Mouse (Mus musculus) CH12.LX (cell line): Measurements from ENCODE around the gene Ybx3. TPM values are rescaled to one million over a fixed set of nuclear protein-coding genes. Genes with fewer than 3 reads are reported as not detected.
A peak's percentile ranks its signal among the peaks of the same experiment; 100 is the strongest.

Experiments
- DNase-seq: peaks from one replicate; pipeline ENCODE4 v3.0.0-alpha.2; 2013; ENCODE audit errors: extremely low read depth
- H3K27ac ChIP-seq: 2 replicates; pipeline ENCODE4 v1.5.1; 2012; ENCODE audit warnings: low read depth, mild to moderate bottlenecking, control low read depth, moderate library complexity; ENCODE audit not compliant: insufficient read depth
- H3K27me3 ChIP-seq: replicated peaks from 2 replicates; pipeline ENCODE3; 2012; ENCODE audit warnings: inconsistent platforms
- H3K36me3 ChIP-seq, 2 experiments: replicated peaks in 1 of 2; 2 replicates each; pipeline versions ENCODE3 to v1.6.1; 2012; ENCODE audit warnings: inconsistent platforms in 1 of 2, low read length in 1 of 2, mild to moderate bottlenecking in 1 of 2, mixed read lengths in 1 of 2, moderate library complexity in 1 of 2; ENCODE audit not compliant: control insufficient read depth in 1 of 2, insufficient read depth in 1 of 2
- H3K4me1 ChIP-seq, 2 experiments: 2 replicates each; pipeline ENCODE4 v1.6.1; 2012; ENCODE audit warnings: inconsistent platforms in 1 of 2, moderate library complexity in 1 of 2; ENCODE audit not compliant: insufficient read depth in 2 of 2, control insufficient read depth in 1 of 2
- H3K4me2 ChIP-seq: 2 replicates; pipeline ENCODE4 v1.6.1; 2012; ENCODE audit warnings: low read depth, mild to moderate bottlenecking, control low read depth; ENCODE audit not compliant: poor library complexity, insufficient read depth, severe bottlenecking
- H3K4me3 ChIP-seq, 3 experiments: fragments of 150-350 bp in 1 of 3; sonication (generic) in 1 of 3; replicated peaks in 1 of 3; 2 replicates each; pipeline versions ENCODE3 to v1.5.1; 2011 to 2012; ENCODE audit warnings: low read depth in 2 of 3, low read length in 2 of 3, mild to moderate bottlenecking in 2 of 3, moderate library complexity in 2 of 3, control low read depth in 1 of 3, improper control_type of control experiment in 1 of 3, inconsistent platforms in 1 of 3, mixed read lengths in 1 of 3; ENCODE audit not compliant: poor library complexity in 1 of 3
- H3K79me2 ChIP-seq: replicated peaks from 2 replicates; pipeline ENCODE4 v1.6.1; 2012; ENCODE audit warnings: mild to moderate bottlenecking, moderate library complexity; ENCODE audit not compliant: control insufficient read depth, poor library complexity, insufficient read depth, severe bottlenecking; ENCODE audit errors: extremely low read depth
- H3K9ac ChIP-seq: 2 replicates; pipeline ENCODE4 v1.6.1; 2012; ENCODE audit warnings: low read depth, mild to moderate bottlenecking, control low read depth, moderate library complexity; ENCODE audit not compliant: insufficient read depth
- H3K9me3 ChIP-seq: replicated peaks from 2 replicates; pipeline ENCODE3; 2012; ENCODE audit warnings: low read length, inconsistent platforms, mixed read lengths
- BHLHE40 ChIP-seq: IDR thresholded peaks from 2 replicates; pipeline ENCODE4 v1.6.1; 2011; ENCODE audit warnings: mild to moderate bottlenecking, low read depth, low read length, improper control_type of control experiment
- CHD1 ChIP-seq: IDR thresholded peaks from 2 replicates; pipeline ENCODE4 v1.6.1; 2012; ENCODE audit warnings: low read depth, low read length, improper control_type of control experiment, inconsistent platforms
- CHD2 ChIP-seq: IDR thresholded peaks from 2 replicates; pipeline ENCODE4 v1.6.1; 2011; ENCODE audit warnings: low read length, improper control_type of control experiment
- CTCF ChIP-seq, 2 experiments: IDR thresholded peaks in 1 of 2; conservative IDR thresholded peaks in 1 of 2; 2 replicates each; pipeline ENCODE4 v1.5.1; 2011 to 2012; ENCODE audit warnings: low read depth in 2 of 2, low read length in 2 of 2, improper control_type of control experiment in 1 of 2, inconsistent platforms in 1 of 2, mild to moderate bottlenecking in 1 of 2, moderate library complexity in 1 of 2
- E2F4 ChIP-seq: IDR thresholded peaks from 2 replicates; pipeline ENCODE4 v1.6.1; 2011; ENCODE audit warnings: low read depth, low read length, improper control_type of control experiment; ENCODE audit not compliant: insufficient replicate concordance
- ELF1 ChIP-seq: IDR thresholded peaks from 2 replicates; pipeline ENCODE4 v1.6.1; 2014; ENCODE audit warnings: low read depth, mild to moderate bottlenecking, inconsistent platforms, low read length, improper control_type of control experiment
- EP300 ChIP-seq: IDR thresholded peaks from 2 replicates; pipeline ENCODE4 v1.6.1; 2011; ENCODE audit warnings: low read length, improper control_type of control experiment
- ETS1 ChIP-seq: conservative IDR thresholded peaks from 2 replicates; pipeline ENCODE4 v1.6.1; 2012; ENCODE audit warnings: low read depth, mild to moderate bottlenecking, inconsistent platforms, low read length, improper control_type of control experiment, moderate library complexity
- GABPA ChIP-seq: IDR thresholded peaks from 2 replicates; pipeline ENCODE4 v1.6.1; 2012; ENCODE audit warnings: low read depth, low read length, improper control_type of control experiment, inconsistent platforms; ENCODE audit not compliant: insufficient replicate concordance
- HCFC1 ChIP-seq: IDR thresholded peaks from 2 replicates; pipeline ENCODE4 v1.6.1; 2012; ENCODE audit warnings: low read depth, mild to moderate bottlenecking, inconsistent platforms, low read length, improper control_type of control experiment
- IRF4 ChIP-seq: IDR thresholded peaks from 2 replicates; pipeline ENCODE4 v1.6.1; 2014; ENCODE audit warnings: low read depth, mild to moderate bottlenecking, inconsistent platforms, low read length, improper control_type of control experiment
- JUN ChIP-seq: IDR thresholded peaks from 2 replicates; pipeline ENCODE4 v1.6.1; 2011; ENCODE audit warnings: low read depth, mild to moderate bottlenecking, low read length, improper control_type of control experiment, moderate library complexity; ENCODE audit not compliant: insufficient read depth
- JUND ChIP-seq: conservative IDR thresholded peaks from 2 replicates; pipeline ENCODE4 v1.6.1; 2011; ENCODE audit warnings: low read depth, low read length, improper control_type of control experiment
- KAT2A ChIP-seq: IDR thresholded peaks from 2 replicates; pipeline ENCODE4 v1.6.1; 2012; ENCODE audit warnings: low read length, improper control_type of control experiment, inconsistent platforms; ENCODE audit not compliant: insufficient replicate concordance
- MAFK ChIP-seq: IDR thresholded peaks from 2 replicates; pipeline ENCODE4 v1.6.1; 2011; ENCODE audit warnings: low read length, improper control_type of control experiment; ENCODE audit not compliant: insufficient replicate concordance
- MAX ChIP-seq: IDR thresholded peaks from 2 replicates; pipeline ENCODE4 v1.6.1; 2011; ENCODE audit warnings: low read length, improper control_type of control experiment
- MAZ ChIP-seq: IDR thresholded peaks from 2 replicates; pipeline ENCODE4 v1.6.1; 2012; ENCODE audit warnings: low read depth, mild to moderate bottlenecking, inconsistent platforms, low read length, improper control_type of control experiment, moderate library complexity
- MEF2A ChIP-seq: IDR thresholded peaks from 2 replicates; pipeline ENCODE4 v1.6.1; 2014; ENCODE audit warnings: low read depth, mild to moderate bottlenecking, inconsistent platforms, low read length, improper control_type of control experiment, borderline replicate concordance
- MXI1 ChIP-seq: IDR thresholded peaks from 2 replicates; pipeline ENCODE4 v1.6.1; 2011; ENCODE audit warnings: mild to moderate bottlenecking, low read depth, low read length, improper control_type of control experiment
- MYC ChIP-seq: IDR thresholded peaks from 2 replicates; pipeline ENCODE4 v1.6.1; 2011; ENCODE audit warnings: low read depth, mild to moderate bottlenecking, improper control_type of control experiment, low read length
- NELFE ChIP-seq: IDR thresholded peaks from 2 replicates; pipeline ENCODE4 v1.6.1; 2011; ENCODE audit warnings: low read depth, low read length, improper control_type of control experiment
- NRF1 ChIP-seq: IDR thresholded peaks from 2 replicates; pipeline ENCODE4 v1.6.1; 2014; ENCODE audit warnings: low read depth, mild to moderate bottlenecking, inconsistent platforms, low read length, improper control_type of control experiment, moderate library complexity
- PAX5 ChIP-seq: IDR thresholded peaks from 2 replicates; pipeline ENCODE4 v1.6.1; 2012; ENCODE audit warnings: low read length, inconsistent platforms, mixed read lengths
- POLR2A ChIP-seq: IDR thresholded peaks from 2 replicates; pipeline ENCODE4 v1.6.1; 2011; ENCODE audit warnings: low read depth, mild to moderate bottlenecking, improper control_type of control experiment, low read length
- POLR2AphosphoS2 ChIP-seq: IDR thresholded peaks from 2 replicates; pipeline ENCODE4 v1.6.1; 2011; ENCODE audit warnings: low read depth, low read length, improper control_type of control experiment
- RAD21 ChIP-seq: IDR thresholded peaks from 2 replicates; pipeline ENCODE4 v1.6.1; 2011; ENCODE audit warnings: low read depth, mild to moderate bottlenecking, low read length, improper control_type of control experiment, moderate library complexity
- RCOR1 ChIP-seq: conservative IDR thresholded peaks from 2 replicates; pipeline ENCODE4 v1.6.1; 2012; ENCODE audit warnings: low read depth, mild to moderate bottlenecking, inconsistent platforms, low read length, improper control_type of control experiment
- SIN3A ChIP-seq: IDR thresholded peaks from 2 replicates; pipeline ENCODE4 v1.6.1; 2012; ENCODE audit warnings: low read length, improper control_type of control experiment, inconsistent platforms
- SMC3 ChIP-seq: IDR thresholded peaks from 2 replicates; pipeline ENCODE4 v1.6.1; 2011; ENCODE audit warnings: low read depth, low read length, improper control_type of control experiment
- TBP ChIP-seq: conservative IDR thresholded peaks from 2 replicates; pipeline ENCODE4 v1.6.1; 2011; ENCODE audit warnings: low read depth, low read length, improper control_type of control experiment
- TCF12 ChIP-seq: IDR thresholded peaks from 2 replicates; pipeline ENCODE4 v1.6.1; 2014; ENCODE audit warnings: low read depth, mild to moderate bottlenecking, inconsistent platforms, low read length, improper control_type of control experiment
- UBTF ChIP-seq: IDR thresholded peaks from 2 replicates; pipeline ENCODE4 v1.6.1; 2012; ENCODE audit warnings: low read depth, mild to moderate bottlenecking, inconsistent platforms, low read length, improper control_type of control experiment, moderate library complexity
- USF1 ChIP-seq: IDR thresholded peaks from 2 replicates; pipeline ENCODE4 v1.6.1; 2014; ENCODE audit warnings: low read depth, mild to moderate bottlenecking, inconsistent platforms, low read length, improper control_type of control experiment
- USF2 ChIP-seq: conservative IDR thresholded peaks from 2 replicates; pipeline ENCODE4 v1.6.1; 2011; ENCODE audit warnings: low read depth, low read length, improper control_type of control experiment
- ZC3H11A ChIP-seq: IDR thresholded peaks from 2 replicates; pipeline ENCODE4 v1.6.1; 2012; ENCODE audit warnings: low read depth, mild to moderate bottlenecking, inconsistent platforms, low read length, improper control_type of control experiment
- ZKSCAN1 ChIP-seq: IDR thresholded peaks from 2 replicates; pipeline ENCODE4 v1.6.1; 2012; ENCODE audit warnings: low read depth, inconsistent platforms, low read length, improper control_type of control experiment, borderline replicate concordance
- ZMIZ1 ChIP-seq: IDR thresholded peaks from 2 replicates; pipeline ENCODE4 v1.6.1; 2012; ENCODE audit warnings: low read depth, mild to moderate bottlenecking, inconsistent platforms, low read length, improper control_type of control experiment
- ZNF384 ChIP-seq: IDR thresholded peaks from 2 replicates; pipeline ENCODE4 v1.6.1; 2012; ENCODE audit warnings: low read depth, low read length, improper control_type of control experiment, inconsistent platforms
- dilution Hi-C: fragments of 300-500 bp; cut with MboI; formaldehyde crosslinking; loops from 2 replicates; pipeline ENCODE4 v1.14.3; 2020; ENCODE audit warnings: low sequenced_read_pairs; ENCODE audit not compliant: extremely low pct_unique_long_range_greater_than_20kb, extremely low pct_ligation_motif_present
- in situ Hi-C: fragments of 300-500 bp; cut with MboI; formaldehyde crosslinking; loops from 3 replicates; pipeline ENCODE4 v1.14.3; 2019; ENCODE audit warnings: low sequenced_read_pairs, low pct_ligation_motif_present, low pct_unique_long_range_greater_than_20kb, mixed read lengths
- polyA plus RNA-seq: library from polyadenylated mRNA; unstranded; fragments of >175 nt; gene quantifications from 2 replicates; pipeline ENCODE4 v1.2.1, GENCODE M21; 2012; ENCODE audit warnings: low read depth; ENCODE audit not compliant: insufficient read length
- total RNA-seq, 2 experiments: library from RNA; depleted of rRNA; stranded (reverse); fragments of 300-350 nt in 1 of 2; fragments of >200 nt in 1 of 2; gene quantifications; 2 replicates each; pipeline ENCODE4 v1.2.3; 2012 to 2014

Gene Ybx3
- total and polyA plus RNA-seq, 3 experiments = 391 to 620 (median 410) TPM

DNA sequence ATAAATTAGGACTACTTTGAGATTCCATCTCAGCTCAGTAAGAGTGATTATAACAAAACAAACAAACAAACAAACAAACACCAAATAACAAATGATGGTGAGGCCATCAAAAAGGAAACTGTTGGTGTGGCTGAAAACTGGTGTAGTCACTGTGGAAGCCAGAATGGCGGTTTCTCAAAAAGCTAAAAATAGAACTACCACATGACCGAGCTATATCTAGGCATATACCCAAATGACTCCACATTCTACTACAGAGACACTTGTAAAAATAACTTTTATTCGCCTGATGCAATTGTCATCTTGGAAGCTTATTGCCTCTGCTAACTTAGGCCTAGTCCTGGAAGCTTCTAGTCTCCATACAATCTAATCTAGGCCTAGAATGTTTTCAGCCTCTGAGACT, 16.0 kb upstream of the Ybx3 start:
- no peaks in the 10 kb centered on the region for H3K79me2 ChIP-seq
- no peaks in the 10 kb centered on the region for H3K9me3 ChIP-seq
- peak; percentile 35; the same call in 1 of the 2 replicates for TF ChIP-seq JUN
- TF ChIP-seq RAD21 = no peak
- no peak for TF ChIP-seq SMC3
- no peak for TF ChIP-seq UBTF
- no peak for TF ChIP-seq NRF1
- no peak for TF ChIP-seq TBP
- no peak for TF ChIP-seq ZKSCAN1
- no peak for TF ChIP-seq NELFE
- TF ChIP-seq HCFC1 = no peak
- TF ChIP-seq USF1 = peak; percentile 30; the same call in 1 of the 2 replicates
- no peak for TF ChIP-seq POLR2A
- TF ChIP-seq MXI1 = no peak
- 0 out of 2 replicates have a peak, but pooled peaks have one; percentile 25 for TF ChIP-seq ETS1
- TF ChIP-seq POLR2AphosphoS2 = no peak
- 0 out of 2 replicates have a peak, but pooled peaks have one; percentile 25 for TF ChIP-seq TCF12
- 0 out of 2 replicates have a peak, but pooled peaks have one; percentile 10 for TF ChIP-seq ZNF384
- TF ChIP-seq MAX = peak; percentile 57
- no peak for TF ChIP-seq MAFK
- no peak for TF ChIP-seq CHD2
- no peak for TF ChIP-seq PAX5
- TF ChIP-seq GABPA = no peak
- no peak for TF ChIP-seq MAZ
- TF ChIP-seq SIN3A = no peak
- TF ChIP-seq ELF1 = no peak
- TF ChIP-seq KAT2A = 0 out of 2 replicates have a peak, but pooled peaks have one; percentile 26
- TF ChIP-seq E2F4 = no peak
- no peak for TF ChIP-seq USF2
- no peak for TF ChIP-seq ZC3H11A
- peak; percentile 32; the same call in 1 of the 2 replicates for TF ChIP-seq MYC
- peak; percentile 45 for TF ChIP-seq JUND
- peak; percentile 71 for TF ChIP-seq EP300
- peak; percentile 97 for TF ChIP-seq MEF2A
- TF ChIP-seq CTCF (conservative IDR thresholded peaks at IDR 0.05 in 1 of 2, IDR thresholded peaks at IDR 0.05 in 1 of 2; ENCODE audit: low read depth in 2 of 2, low read length in 2 of 2) = no peak
- no peak for TF ChIP-seq RCOR1
- TF ChIP-seq IRF4 = peak; percentile 65
- TF ChIP-seq BHLHE40 = peak; percentile 37; the same call in 1 of the 2 replicates
- TF ChIP-seq CHD1 = no peak
- no peak for TF ChIP-seq ZMIZ1
- TF ChIP-seq, all 38 proteins: peak for 13
- Histone ChIP-seq H3K36me3 (no peaks in the 10 kb centered on the region), H3K4me3 (peak overlapping the region in 1 of 3 experiments; percentile 28), H3K27me3 (peaks cover 2% of the 10 kb centered on the region), H3K27ac (0 out of 2 replicates have a peak overlapping the region, but pooled peaks have one; percentile 26), H3K4me2 (peak overlapping the region; percentile 61), H3K4me1 (peaks cover 3 to 19% of the 10 kb centered on the region in 2 experiments; a peak in 3 of 4 replicates), H3K9ac (peak overlapping the region; percentile 74)
- in situ Hi-C loops = no loop called here
- dilution Hi-C loops = no loop called here
- DNase-seq = peak; percentile 44
